Mouse (Mus musculus): ENCODE data around the gene Fam160a1.

Gene Fam160a1

GRCm38 (mm10) chr3:85677133-85677532 is 140.0 kb downstream of the Fam160a1 start:
- DNase-seq: no peak

GRCm38 (mm10) chr3:85669844-85670243 is 147.2 kb downstream of the Fam160a1 start:
- DNase-seq: no peak

- no peak for DNase-seq
These were observed 149.4 kb downstream of the Fam160a1 start for GRCm38 (mm10) chr3:85667683-85668082.

GRCm38 (mm10) chr3:85666736-85667135 is 150.4 kb downstream of the Fam160a1 start:
- no peak for DNase-seq

- no peak for DNase-seq
These were observed 150.9 kb downstream of the Fam160a1 start for GRCm38 (mm10) chr3:85666166-85666565.

GRCm38 (mm10) chr3:85664591-85665171 is 152.4 kb downstream of the Fam160a1 start:
- peak; percentile 26 for DNase-seq

GRCm38 (mm10) chr3:85663826-85664225 is 153.3 kb downstream of the Fam160a1 start:
- DNase-seq: no peak

GRCm38 (mm10) chr3:85661926-85662813 is 154.9 kb downstream of the Fam160a1 start:
- peak; percentile 34 for DNase-seq

GRCm38 (mm10) chr3:85659681-85660080 is 157.4 kb downstream of the Fam160a1 start:
- no peak for DNase-seq

- no peak for DNase-seq
These were observed 161.6 kb downstream of the Fam160a1 start for GRCm38 (mm10) chr3:85655538-85655937.

- DNase-seq: no peak
These were observed 164.1 kb downstream of the Fam160a1 start for GRCm38 (mm10) chr3:85652727-85653665.

- no peak for DNase-seq
These were observed 167.9 kb downstream of the Fam160a1 start for GRCm38 (mm10) chr3:85649176-85649575.

GRCm38 (mm10) chr3:85645517-85646004 is 171.5 kb downstream of the Fam160a1 start:
- no peak for DNase-seq

GRCm38 (mm10) chr3:85644814-85645213 is 172.3 kb downstream of the Fam160a1 start:
- no peak for DNase-seq

- DNase-seq: no peak
These were observed 175.3 kb downstream of the Fam160a1 start for GRCm38 (mm10) chr3:85641751-85642150.

GRCm38 (mm10) chr3:85636716-85637447 is 180.2 kb downstream of the Fam160a1 start:
- no peak for DNase-seq

- no peak for DNase-seq
These were observed 181.5 kb downstream of the Fam160a1 start for GRCm38 (mm10) chr3:85635591-85635990.

GRCm38 (mm10) chr3:85635126-85635419 is 182.0 kb downstream of the Fam160a1 start:
- no peak for DNase-seq

GRCm38 (mm10) chr3:85634389-85635125 is 182.5 kb downstream of the Fam160a1 start:
- no peak for DNase-seq

GRCm38 (mm10) chr3:85633733-85634132 is 183.4 kb downstream of the Fam160a1 start:
- DNase-seq: no peak

- no peak for DNase-seq
These were observed 187.1 kb downstream of the Fam160a1 start for GRCm38 (mm10) chr3:85629895-85630510.

All from right cerebral cortex, postnatal 4 days (tissue).